Mouse (Mus musculus) spleen, adult 2 months (tissue): ENCODE data around the gene Ercc1. TPM values are rescaled to one million over a fixed set of nuclear protein-coding genes. Genes with fewer than 3 reads are reported as not detected.

Experiments
- DNase-seq, 2 experiments: peaks; one replicate each; pipeline versions ENCODE4 v3.0.0 to v3.0.0-alpha.2; 2012 to 2021; ENCODE audit warnings: low spot score in 2 of 2, low read depth in 1 of 2
- H3K27ac ChIP-seq: fragments of 200-500 bp; 2 replicates; pipeline ENCODE4 v1.5.1; 2012; ENCODE audit warnings: low read length, inconsistent platforms; ENCODE audit not compliant: insufficient read depth
- H3K27me3 ChIP-seq: fragments of 200-500 bp; 2 replicates; pipeline ENCODE4 v1.6.1; 2012; ENCODE audit warnings: mild to moderate bottlenecking, moderate library complexity, low read length, inconsistent platforms; ENCODE audit not compliant: control insufficient read depth, insufficient read depth
- H3K36me3 ChIP-seq: fragments of 200-500 bp; 2 replicates; pipeline ENCODE4 v1.6.1; 2012; ENCODE audit warnings: mild to moderate bottlenecking, low read length, inconsistent platforms; ENCODE audit not compliant: control insufficient read depth, insufficient read depth
- H3K4me1 ChIP-seq: fragments of 200-500 bp; 2 replicates; pipeline ENCODE4 v1.6.1; 2011; ENCODE audit warnings: inconsistent platforms; ENCODE audit not compliant: control insufficient read depth, insufficient read depth, insufficient read length
- H3K4me3 ChIP-seq: fragments of 200-500 bp; 2 replicates; pipeline ENCODE4 v1.5.1; 2011; ENCODE audit warnings: mild to moderate bottlenecking, inconsistent platforms; ENCODE audit not compliant: insufficient read depth, insufficient read length; ENCODE audit errors: extremely low read depth
- CTCF ChIP-seq: fragments of 200-500 bp; IDR thresholded peaks from 2 replicates; pipeline ENCODE4 v1.5.1; 2011; ENCODE audit warnings: mild to moderate bottlenecking, inconsistent platforms; ENCODE audit not compliant: insufficient read depth, insufficient read length, insufficient replicate concordance; ENCODE audit errors: extremely low read depth
- POLR2A ChIP-seq: fragments of 200-500 bp; IDR thresholded peaks from 2 replicates; pipeline ENCODE4 v1.6.1; 2011; ENCODE audit warnings: low read depth, low read length, inconsistent platforms
- WGBS: fragments of 180-500 bp; shearing (Covaris S2); methylation state at CpG from one replicate; pipeline ENCODE4 v1.1.7; 2018; 5-methylcytosine and 5-hydroxymethylcytosine counted together
- polyA plus RNA-seq: library from polyadenylated mRNA; depleted of rRNA; stranded (reverse); fragments of >200 nt; gene quantifications from 2 replicates; pipeline ENCODE4 v1.2.3, GENCODE M21; 2012; rRNA removed

The Ercc1 gene
- polyA plus RNA-seq, 1 experiment, result 29.9 TPM

DNA sequence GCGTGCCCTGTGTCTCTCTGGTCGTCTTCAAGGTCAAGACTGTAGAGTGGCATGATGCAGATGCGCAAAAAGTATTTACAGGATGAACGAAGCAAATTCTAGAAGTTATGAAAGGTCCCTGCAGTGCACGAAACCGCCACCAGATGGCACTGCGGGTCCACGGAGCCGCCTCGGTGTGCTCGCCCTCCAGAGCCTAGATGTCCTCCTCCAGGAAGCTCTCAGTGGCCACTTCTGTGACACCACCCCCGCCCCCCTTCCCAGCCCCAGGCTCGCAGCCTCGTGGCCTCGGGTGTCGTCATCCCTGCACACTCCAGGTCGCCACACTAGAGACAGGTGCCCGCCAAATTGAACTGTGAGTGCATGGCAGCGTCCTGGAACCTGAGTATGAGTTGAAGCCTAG, 60.8 kb downstream of the Ercc1 start:
- Histone ChIP-seq H3K36me3 (no peaks in the 10 kb centered on the region), H3K27me3 (peaks cover 6% of the 10 kb centered on the region), H3K27ac (no peak overlapping the region), H3K4me1 (peaks cover 13% of the 10 kb centered on the region), H3K4me3 (no peak overlapping the region)
- 2% methylated on average over 19 of the region's 19 CpGs for WGBS
- peak; percentile 57 to 75 for DNase-seq
- TF ChIP-seq CTCF (peak; percentile 100), POLR2A (no peak)

Other genes starting within 250 kb of the Ercc1 start
- gene Gm4969, start 226.4 kb upstream of the Ercc1 start, polyA plus RNA-seq, result 0.02 TPM in 1 of 2 replicates, not detected in the other
- gene Fbxo46, start 224.9 kb upstream of the Ercc1 start, polyA plus RNA-seq, result 15.4 and 16.5 TPM in 2 replicates
- gene Qpctl, start 195.5 kb upstream of the Ercc1 start, polyA plus RNA-seq, result 7.7 and 12.3 TPM in 2 replicates
- gene Snrpd2, start 195.1 kb upstream of the Ercc1 start, polyA plus RNA-seq, result 17.0 and 19.0 TPM in 2 replicates
- 0.07 and 0.08 TPM in 2 replicates for gene Gipr, start 178.7 kb upstream of the Ercc1 start, polyA plus RNA-seq
- gene Eml2, start 168.4 kb upstream of the Ercc1 start, polyA plus RNA-seq, result 27.4 and 27.9 TPM in 2 replicates
- 6.5 and 9.3 TPM in 2 replicates for gene Gpr4, start 132.2 kb upstream of the Ercc1 start, polyA plus RNA-seq
- gene Opa3, start 116.4 kb upstream of the Ercc1 start, polyA plus RNA-seq, result 14.7 and 17.7 TPM in 2 replicates
- gene Vasp, start 73.0 kb upstream of the Ercc1 start, polyA plus RNA-seq, result 335 and 437 TPM in 2 replicates
- 2.1 and 3.3 TPM in 2 replicates for gene Ppm1n, start 64.7 kb upstream of the Ercc1 start, polyA plus RNA-seq
- gene Rtn2, start 62.2 kb upstream of the Ercc1 start, polyA plus RNA-seq, result 7.7 and 9.1 TPM in 2 replicates
- gene Fosb, start 34.7 kb upstream of the Ercc1 start, polyA plus RNA-seq, result 1.6 and 1.9 TPM in 2 replicates
- 5.8 and 5.9 TPM in 2 replicates for gene Cd3eap, start 14.7 kb downstream of the Ercc1 start, polyA plus RNA-seq
- gene Ppp1r13l, start 15.0 kb downstream of the Ercc1 start, polyA plus RNA-seq, result 2.2 and 2.5 TPM in 2 replicates
- 51.8 and 62.2 TPM in 2 replicates for gene Ercc2, start 37.2 kb downstream of the Ercc1 start, polyA plus RNA-seq
- 2.3 and 3.9 TPM in 2 replicates for gene Klc3, start 59.3 kb downstream of the Ercc1 start, polyA plus RNA-seq
- 0.62 and 0.92 TPM in 2 replicates for gene Ckm, start 60.0 kb downstream of the Ercc1 start, polyA plus RNA-seq
- 14.6 and 23.4 TPM in 2 replicates for gene Mark4, start 114.0 kb downstream of the Ercc1 start, polyA plus RNA-seq
- gene Exoc3l2, start 118.6 kb downstream of the Ercc1 start, polyA plus RNA-seq, result 7.1 and 7.7 TPM in 2 replicates
- gene Bloc1s3, start 163.6 kb downstream of the Ercc1 start, polyA plus RNA-seq, result 8.8 and 13.9 TPM in 2 replicates
- 54.4 and 75.5 TPM in 2 replicates for gene Trappc6a, start 163.6 kb downstream of the Ercc1 start, polyA plus RNA-seq
- gene Nkpd1, start 173.1 kb downstream of the Ercc1 start, polyA plus RNA-seq, result 2.2 and 2.3 TPM in 2 replicates
- gene Ppp1r37, start 218.3 kb downstream of the Ercc1 start, polyA plus RNA-seq, result 56.2 and 71.0 TPM in 2 replicates
- gene Zfp296, start 232.5 kb downstream of the Ercc1 start, polyA plus RNA-seq, result 20.9 and 33.0 TPM in 2 replicates
- 94.7 and 143 TPM in 2 replicates for gene Gemin7, start 232.8 kb downstream of the Ercc1 start, polyA plus RNA-seq